Mouse (Mus musculus) B cell, adult (primary cell): Measurements from ENCODE around the gene Slc9b1. TPM values are rescaled to one million over a fixed set of nuclear protein-coding genes. Genes with fewer than 3 reads are reported as not detected.

Experiments used
- total RNA-seq: library from RNA; stranded (reverse); gene quantifications from 4 replicates; pipeline ENCODE4 v1.2.4, GENCODE M21; 2023; ENCODE audit not compliant: inconsistent age

Slc9b1 gene
- not detected in 4 replicates for total RNA-seq

GRCm38 (mm10) chr3:135347739-135348264 lies at the start of gene Slc9b1:
Gene Slc9b1, plus strand, starts transcription at chr3:135348029.

GRCm38 (mm10) chr3:135307411-135308259 lies 40.2 kb upstream of the Slc9b1 start, which contains the start of gene Slc9b2:
Gene Slc9b2, plus strand, starts transcription at chr3:135307700.

GRCm38 (mm10) chr3:135423608-135424212 lies 75.9 kb downstream of the Slc9b1 start, which contains the start of gene Cisd2:
Gene Cisd2, minus strand, starts transcription at chr3:135423925.

GRCm38 (mm10) chr3:135437758-135438495 lies 90.1 kb downstream of the Slc9b1 start, which contains the start of gene Ube2d3:
Gene Ube2d3, plus strand, starts transcription at chr3:135438149.

Other genes starting within 250 kb of the Slc9b1 start
- 1.7 to 3.0 TPM (median 1.9 TPM) in 4 replicates for gene Cenpe, start 135.5 kb upstream of the Slc9b1 start, total RNA-seq
- gene Bdh2, start 66.8 kb upstream of the Slc9b1 start, total RNA-seq, result not detected in 4 replicates
- gene Slc9b2, start 40.3 kb upstream of the Slc9b1 start, total RNA-seq, result not detected in 4 replicates
- 58.9 to 64.1 TPM (median 61.6 TPM) in 4 replicates for gene Cisd2, start 75.9 kb downstream of the Slc9b1 start, total RNA-seq
- gene Ube2d3, start 90.1 kb downstream of the Slc9b1 start, total RNA-seq, result 477 to 492 TPM (median 486 TPM) in 4 replicates
- gene Manba, start 137.6 kb downstream of the Slc9b1 start, total RNA-seq, result 17.3 to 29.4 TPM (median 20.5 TPM) in 4 replicates